Mouse (Mus musculus): ENCODE measurements around the gene Casq1.

GRCm38 (mm10) chr1:172192217-172192616, 27.5 kb downstream of the Casq1 start:
- TF ChIP-seq POLR2A (IDR thresholded peaks at IDR 0.05; ENCODE audit: borderline replicate concordance, extremely low read depth, insufficient read depth, insufficient read length, poor library complexity, severe bottlenecking) (no peak), CTCF (IDR thresholded peaks at IDR 0.05; ENCODE audit: borderline replicate concordance, extremely low read depth, insufficient read depth, insufficient read length) (no peak)
